Mouse (Mus musculus) embryonic facial prominence, embryonic 14.5 days (tissue): Measurements from ENCODE around the gene Pelo. TPM values are rescaled to one million over a fixed set of nuclear protein-coding genes. Genes with fewer than 3 reads are reported as not detected.

Experiments used
- ATAC-seq: fragments of 200-750 bp; cut with Nextera tagmentation; 2 replicates; pipeline ENCODE4 v1.8.0; 2017; ENCODE audit warnings: low read depth, moderate number of reproducible peaks, moderate TSS enrichment
- DNase-seq: peaks from one replicate; pipeline ENCODE4 v3.0.0-alpha.2; 2015; ENCODE audit warnings: low spot score
- H3K27ac ChIP-seq: fragments of 300-500 bp; sonication (generic); replicated peaks from 2 replicates; pipeline ENCODE4 v1.5.1; 2014; ENCODE audit warnings: low read depth, mild to moderate bottlenecking, low read length, moderate library complexity
- H3K27me3 ChIP-seq: fragments of 300-500 bp; sonication (generic); replicated peaks from 2 replicates; pipeline ENCODE4 v1.6.1; 2014; ENCODE audit warnings: low read length; ENCODE audit not compliant: control insufficient read depth, insufficient read depth
- H3K36me3 ChIP-seq: fragments of 300-500 bp; sonication (generic); 2 replicates; pipeline ENCODE4 v1.6.1; 2014; ENCODE audit warnings: low read length, mixed read lengths; ENCODE audit not compliant: control insufficient read depth, insufficient read depth
- H3K4me1 ChIP-seq: fragments of 300-500 bp; sonication (generic); 2 replicates; pipeline ENCODE4 v1.6.1; 2014; ENCODE audit warnings: antibody characterized with exemption, low read length; ENCODE audit not compliant: control insufficient read depth, insufficient read depth
- H3K4me2 ChIP-seq: fragments of 300-500 bp; sonication (generic); 2 replicates; pipeline ENCODE4 v1.6.1; 2014; ENCODE audit warnings: low read depth, mild to moderate bottlenecking, low read length, moderate library complexity, mixed read lengths
- H3K4me3 ChIP-seq: fragments of 300-500 bp; sonication (generic); 2 replicates; pipeline ENCODE4 v1.5.1; 2014; ENCODE audit warnings: low read depth, mild to moderate bottlenecking, low read length
- H3K9ac ChIP-seq: fragments of 300-500 bp; sonication (generic); 2 replicates; pipeline ENCODE4 v1.6.1; 2014; ENCODE audit warnings: low read depth, mild to moderate bottlenecking, low read length, moderate library complexity, mixed read lengths
- H3K9me3 ChIP-seq: fragments of 300-500 bp; sonication (generic); 2 replicates; pipeline ENCODE4 v1.6.1; 2016; ENCODE audit warnings: low read length; ENCODE audit not compliant: control insufficient read depth
- WGBS: fragments of 180-500 bp; shearing (Covaris S2); extraction: QIAGEN DNeasy Blood & Tissue Kit; methylation state at CpG from one replicate; pipeline ENCODE4 v1.1.7; 2014; 5-methylcytosine and 5-hydroxymethylcytosine counted together
- polyA plus RNA-seq: library from polyadenylated mRNA; unstranded; fragments of >200 nt; fragmentation: Nextera tagmentation; extraction: Ambion mirVana; gene quantifications from 2 replicates; pipeline ENCODE4 v1.2.1, GENCODE M21; 2014

Gene Pelo
- polyA plus RNA-seq, 1 experiment from 2014 or later = 6.6 TPM

DNA sequence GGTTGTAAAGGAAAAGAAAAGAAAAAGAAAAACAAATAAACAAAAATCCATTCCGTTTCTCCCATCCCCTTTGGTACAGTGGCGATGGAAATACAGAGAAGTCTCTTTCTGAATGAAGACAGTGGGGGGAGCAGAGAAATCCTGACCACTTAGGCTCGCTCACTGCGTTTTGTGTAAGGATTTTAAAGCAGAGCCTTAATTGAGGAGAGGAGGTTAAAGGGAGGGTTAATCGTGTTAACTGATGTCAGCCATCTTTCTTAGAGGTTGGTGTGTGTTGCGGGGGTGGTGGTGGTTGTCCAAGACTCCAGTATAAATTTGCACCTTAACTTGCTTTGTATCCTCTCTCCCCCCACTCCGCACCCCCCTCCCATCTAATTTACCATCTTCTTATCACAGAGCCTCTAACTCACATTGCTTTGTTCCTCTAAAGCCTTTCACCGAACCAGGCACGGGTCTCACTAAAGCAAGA lies 1.0 kb upstream of the Pelo start:
- Histone ChIP-seq H3K36me3 (peaks cover 22% of the 10 kb centered on the region), H3K4me1 (peaks cover 8% of the 10 kb centered on the region), H3K9me3 (peaks cover 7% of the 10 kb centered on the region; the same call in 1 of the 2 replicates), H3K27me3 (no peaks in the 10 kb centered on the region), H3K4me3 (peak overlapping the region; percentile 65), H3K9ac (peak overlapping the region; percentile 86; the same call in 1 of the 2 replicates), H3K4me2 (peak overlapping the region; percentile 82), H3K27ac (peak overlapping the region; percentile 91)
- WGBS = 49% methylated on average over 9 of the region's 9 CpGs
- ATAC-seq = no peak
- no peak for DNase-seq

DNA sequence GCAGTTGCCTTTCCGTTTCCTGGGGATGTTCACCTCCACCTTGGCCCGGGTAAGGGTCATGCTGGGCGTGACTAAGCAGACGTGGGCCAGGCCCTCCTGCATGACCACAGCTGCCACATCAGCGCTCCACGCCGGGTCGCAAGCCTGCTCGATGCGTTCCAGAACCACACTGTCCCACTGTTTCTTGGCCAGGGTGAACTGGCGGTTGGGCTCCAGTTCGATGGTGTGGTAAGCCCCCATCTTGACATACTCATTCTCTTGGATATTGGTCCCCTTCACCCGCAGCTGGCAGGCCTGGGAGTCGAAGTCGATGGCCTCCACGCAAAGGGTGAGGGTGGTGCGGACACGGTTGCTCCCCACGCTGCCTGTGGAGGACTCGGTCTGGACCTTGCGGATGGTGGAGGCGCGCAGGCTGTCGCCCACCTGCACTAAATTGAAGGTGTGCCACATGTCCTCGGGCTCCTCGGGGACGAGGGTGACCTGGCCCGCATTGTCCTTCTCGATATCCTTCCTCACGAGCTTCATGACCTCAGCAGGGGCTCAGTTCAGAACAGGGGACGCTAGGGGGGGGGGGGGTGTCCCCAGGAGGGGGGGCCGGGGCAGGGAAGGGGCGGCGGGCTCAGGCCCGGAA lies 476 bp downstream of the Pelo start:
- Histone ChIP-seq H3K9ac (peak overlapping the region; percentile 86), H3K36me3 (peaks cover 26% of the 10 kb centered on the region), H3K27me3 (no peaks in the 10 kb centered on the region), H3K4me1 (peaks cover 8% of the 10 kb centered on the region), H3K9me3 (peaks cover 7% of the 10 kb centered on the region; the same call in 1 of the 2 replicates), H3K4me3 (peak overlapping the region; percentile 65), H3K27ac (peak overlapping the region; percentile 91), H3K4me2 (peak overlapping the region; percentile 82)
- DNase-seq (peak; percentile 15), ATAC-seq (peak; percentile 51)
- WGBS = 4% methylated on average over 26 of the region's 35 CpGs

DNA sequence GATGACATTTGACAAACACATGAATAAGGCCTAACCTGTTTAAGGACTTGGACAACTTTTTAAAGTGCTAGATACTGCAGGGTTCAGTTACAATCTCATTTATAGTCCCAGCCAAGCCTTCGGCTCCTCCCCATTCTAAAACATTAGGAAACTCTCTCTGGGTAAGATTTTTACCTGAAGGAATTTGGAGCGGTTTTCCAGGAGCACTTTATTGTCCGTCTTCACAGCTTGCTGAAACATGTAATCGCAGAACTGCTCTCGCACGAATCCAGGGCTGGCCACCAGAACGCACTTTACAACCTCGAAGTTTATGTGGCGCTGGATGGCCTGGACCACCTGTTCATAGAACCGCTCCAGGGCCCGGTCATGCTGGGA lies 979 bp downstream of the Pelo start:
- Histone ChIP-seq H3K27ac (no peak overlapping the region), H3K27me3 (no peaks in the 10 kb centered on the region), H3K4me2 (peak overlapping the region; percentile 82), H3K9me3 (peaks cover 7% of the 10 kb centered on the region; the same call in 1 of the 2 replicates), H3K4me1 (peaks cover 8% of the 10 kb centered on the region), H3K4me3 (peak overlapping the region; percentile 65), H3K9ac (peak overlapping the region; percentile 86), H3K36me3 (peaks cover 26% of the 10 kb centered on the region)
- 53% methylated on average over 11 of the region's 11 CpGs for WGBS
- no peak for ATAC-seq
- DNase-seq = no peak

DNA sequence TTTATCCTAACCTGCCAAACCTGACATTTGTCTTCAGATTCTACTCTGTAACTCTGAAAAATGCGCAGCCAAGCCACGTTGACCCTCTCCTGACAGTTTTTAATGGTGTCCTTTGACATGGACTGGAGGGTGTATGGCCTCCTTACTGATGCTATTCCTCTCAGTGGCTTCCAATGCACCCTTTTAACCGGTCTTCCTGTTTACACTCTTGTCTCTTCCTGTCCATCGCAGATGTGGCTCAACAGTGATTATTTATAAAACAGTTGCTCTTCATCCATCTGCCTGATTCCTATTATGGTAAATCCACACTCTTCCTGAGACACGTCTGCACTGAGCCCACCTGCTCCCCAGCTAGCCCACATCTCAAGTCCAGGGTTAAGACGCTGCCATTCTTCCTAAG lies 4.0 kb downstream of the Pelo start:
- peaks cover 7% of the 10 kb centered on the region; the same call in 1 of the 2 replicates for H3K9me3 ChIP-seq
- no peak overlapping the region for H3K9ac ChIP-seq
- H3K36me3 ChIP-seq = peaks cover 26% of the 10 kb centered on the region
- H3K4me2 ChIP-seq = no peak overlapping the region
- DNase-seq (no peak), ATAC-seq (no peak)
- peaks cover 5% of the 10 kb centered on the region for H3K4me1 ChIP-seq
- WGBS = 82% methylated on average over 6 of the region's 6 CpGs
- no peak overlapping the region for H3K27ac ChIP-seq
- H3K4me3 ChIP-seq = no peak overlapping the region
- no peaks in the 10 kb centered on the region for H3K27me3 ChIP-seq

DNA sequence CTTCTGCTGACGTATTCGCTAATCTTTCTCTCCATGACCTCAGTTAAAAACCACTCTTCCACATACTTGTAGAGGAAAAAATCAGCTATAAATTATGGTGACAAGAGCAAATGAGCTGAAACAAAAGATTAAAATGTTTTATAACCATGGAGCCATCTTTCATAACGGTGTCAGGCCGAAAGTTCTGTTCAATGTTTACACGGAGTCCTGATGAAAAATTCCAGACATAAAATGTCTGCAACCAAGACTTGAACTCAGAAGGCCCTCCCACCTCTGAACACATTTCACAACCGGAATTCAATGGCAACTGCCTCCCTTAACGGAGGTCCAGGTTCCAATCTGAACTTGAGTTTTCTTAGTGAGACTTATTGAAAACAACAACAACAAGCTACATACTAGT lies 7.6 kb downstream of the Pelo start:
- no peak overlapping the region for H3K4me3 ChIP-seq
- H3K4me1 ChIP-seq = no peaks in the 10 kb centered on the region
- DNase-seq (no peak), ATAC-seq (no peak)
- H3K9ac ChIP-seq = no peak overlapping the region
- 88% methylated on average over 7 of the region's 7 CpGs for WGBS
- peaks cover 12% of the 10 kb centered on the region for H3K36me3 ChIP-seq
- no peak overlapping the region for H3K27ac ChIP-seq
- H3K9me3 ChIP-seq = no peaks in the 10 kb centered on the region
- no peak overlapping the region for H3K4me2 ChIP-seq
- H3K27me3 ChIP-seq = no peaks in the 10 kb centered on the region

DNA sequence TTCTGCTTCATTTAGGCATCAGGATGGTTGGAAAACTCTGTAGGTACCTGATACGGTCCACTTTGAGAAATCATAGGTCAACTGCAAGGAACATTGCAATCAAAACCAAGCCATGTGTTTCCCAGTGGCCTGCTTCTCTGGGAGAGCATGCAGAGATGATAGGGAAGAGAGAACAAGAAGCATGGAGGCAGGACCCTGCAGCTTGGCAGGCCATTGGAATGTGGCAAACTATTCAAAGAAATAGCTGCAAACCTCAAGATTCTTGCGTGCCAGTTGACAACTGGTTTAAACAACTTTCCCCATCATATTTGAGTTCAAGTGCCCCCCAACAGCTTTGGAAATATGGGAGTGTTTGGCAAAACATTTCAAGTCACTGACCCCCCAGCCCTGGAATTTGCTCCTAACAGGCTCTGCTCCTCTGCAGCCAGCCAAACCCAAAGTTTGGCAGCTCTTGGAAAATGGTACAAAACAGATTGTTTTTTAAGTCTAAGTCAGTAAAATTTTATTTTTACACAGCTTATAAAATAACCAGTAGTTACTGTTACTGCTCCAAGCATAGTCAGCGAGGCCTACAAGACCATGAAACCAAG lies 9.9 kb downstream of the Pelo start:
- 80% methylated on average over 3 of the region's 3 CpGs for WGBS
- no peak overlapping the region for H3K4me2 ChIP-seq
- no peak overlapping the region for H3K27ac ChIP-seq

DNA sequence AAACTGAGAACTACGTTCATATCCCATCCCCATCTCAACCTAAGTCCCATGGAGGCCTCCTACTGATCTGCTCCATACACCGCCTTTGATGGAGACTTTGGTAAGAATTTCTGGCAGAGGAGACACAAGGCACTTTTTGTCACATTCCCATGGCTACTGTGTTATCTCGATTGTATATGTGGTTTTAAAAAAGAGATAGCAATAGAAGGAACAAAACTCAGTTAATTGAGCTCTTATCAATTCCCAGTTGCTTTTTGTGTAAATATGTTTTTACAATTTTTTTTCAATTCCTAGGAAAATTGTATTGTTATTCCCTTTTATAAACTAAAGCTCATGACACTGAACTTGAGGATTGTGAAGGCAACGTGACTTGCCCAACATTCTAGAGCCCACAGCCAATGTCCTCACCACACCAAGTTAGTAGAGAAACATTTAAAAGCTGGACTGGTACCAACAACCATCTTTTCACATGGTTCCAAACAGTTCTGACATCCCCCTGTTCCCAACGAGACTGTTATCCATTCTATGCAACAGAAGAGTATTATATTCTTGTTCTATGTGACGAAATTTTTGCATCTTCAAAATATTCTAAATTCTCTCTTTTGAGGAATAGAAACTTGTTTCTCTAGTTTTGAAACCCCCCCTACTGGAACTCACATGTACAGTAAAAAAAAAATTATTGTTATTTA lies 10.8 kb downstream of the Pelo start:
- H3K9ac ChIP-seq = no peak overlapping the region
- no peaks in the 10 kb centered on the region for H3K9me3 ChIP-seq
- H3K4me3 ChIP-seq = no peak overlapping the region
- no peak for ATAC-seq
- H3K4me2 ChIP-seq = no peak overlapping the region
- no peaks in the 10 kb centered on the region for H3K36me3 ChIP-seq
- WGBS = 82% methylated on average over 6 of the region's 6 CpGs
- no peak overlapping the region for H3K27ac ChIP-seq
- no peak for DNase-seq
- H3K4me1 ChIP-seq = no peaks in the 10 kb centered on the region
- H3K27me3 ChIP-seq = no peaks in the 10 kb centered on the region

More for the DNA sequence above, 9.9 kb downstream of the Pelo start:
- H3K4me1 ChIP-seq = no peaks in the 10 kb centered on the region
- H3K9me3 ChIP-seq = no peaks in the 10 kb centered on the region
- H3K9ac ChIP-seq = no peak overlapping the region
- ATAC-seq (no peak), DNase-seq (no peak)
- H3K4me3 ChIP-seq = no peak overlapping the region
- H3K36me3 ChIP-seq = no peaks in the 10 kb centered on the region
- H3K27me3 ChIP-seq = no peaks in the 10 kb centered on the region

DNA sequence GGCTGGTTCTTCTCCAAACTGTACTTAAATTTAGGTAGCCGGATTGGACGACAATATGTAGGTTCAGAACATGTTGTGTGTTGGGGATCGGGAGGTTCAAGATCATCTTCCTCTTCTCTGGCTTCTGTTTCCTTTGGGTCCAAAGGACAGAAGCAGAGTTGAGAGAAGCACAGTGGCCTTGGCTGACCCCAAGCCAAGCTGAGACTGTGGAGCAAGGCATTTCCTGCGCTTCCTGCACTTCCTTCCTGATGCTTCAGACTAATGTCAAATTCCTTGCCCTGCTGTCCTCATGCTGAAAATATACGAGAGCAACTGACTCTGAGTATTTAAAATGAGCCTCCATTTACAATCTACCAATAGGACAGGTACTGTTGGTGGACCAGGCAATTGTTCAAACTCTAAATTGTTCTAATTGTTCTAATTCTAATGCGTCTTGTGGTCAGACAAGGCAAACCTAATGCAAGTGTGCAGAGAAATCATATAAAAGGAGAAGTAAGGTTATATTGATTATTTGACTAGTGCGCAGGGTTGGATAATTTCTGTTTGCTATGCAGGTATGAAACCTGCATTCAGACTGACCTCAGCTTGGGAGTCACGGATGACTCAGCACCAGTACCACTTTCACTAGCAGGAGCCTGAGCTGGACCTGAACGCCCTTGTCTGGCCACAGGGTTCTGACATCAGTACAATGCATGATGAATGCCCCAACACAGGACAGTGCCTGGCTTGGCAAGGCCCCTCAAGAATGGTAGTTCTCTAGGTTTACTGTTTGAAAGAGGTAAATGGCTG lies 12.4 kb downstream of the Pelo start:
- H3K4me2 ChIP-seq = no peak overlapping the region
- H3K9ac ChIP-seq = no peak overlapping the region
- H3K4me3 ChIP-seq = no peak overlapping the region
- no peak for ATAC-seq
- H3K9me3 ChIP-seq = no peaks in the 10 kb centered on the region
- no peaks in the 10 kb centered on the region for H3K27me3 ChIP-seq
- H3K27ac ChIP-seq = no peak overlapping the region
- WGBS = 83% methylated on average over 9 of the region's 9 CpGs
- DNase-seq = no peak
- H3K4me1 ChIP-seq = no peaks in the 10 kb centered on the region
- H3K36me3 ChIP-seq = no peaks in the 10 kb centered on the region
